Mouse (Mus musculus) left cerebral cortex, postnatal 14 days (tissue): ENCODE results near the gene Ccdc22. TPM values are rescaled to one million over a fixed set of nuclear protein-coding genes. Genes with fewer than 3 reads are reported as not detected.
A peak's percentile ranks its signal among the peaks of the same experiment; 100 is the strongest.

Source experiments
- DNase-seq, 2 experiments: peaks; one replicate each; pipeline ENCODE4 v3.0.0; 2021 to 2022; ENCODE audit warnings: low spot score in 2 of 2, mixed read lengths in 1 of 2
- intact Hi-C: fragments of 180-260 bp; cut with DNase I; formaldehyde crosslinking; loops from one replicate; pipeline ENCODE4 v1.15.1; 2025
- total RNA-seq, 2 experiments: library from RNA; stranded (reverse); gene quantifications; 2 replicates each; pipeline ENCODE4 v1.2.3; 2021

The Ccdc22 gene
- total RNA-seq, 2 experiments from 2014 or later = 26.2 to 26.3 TPM

DNA sequence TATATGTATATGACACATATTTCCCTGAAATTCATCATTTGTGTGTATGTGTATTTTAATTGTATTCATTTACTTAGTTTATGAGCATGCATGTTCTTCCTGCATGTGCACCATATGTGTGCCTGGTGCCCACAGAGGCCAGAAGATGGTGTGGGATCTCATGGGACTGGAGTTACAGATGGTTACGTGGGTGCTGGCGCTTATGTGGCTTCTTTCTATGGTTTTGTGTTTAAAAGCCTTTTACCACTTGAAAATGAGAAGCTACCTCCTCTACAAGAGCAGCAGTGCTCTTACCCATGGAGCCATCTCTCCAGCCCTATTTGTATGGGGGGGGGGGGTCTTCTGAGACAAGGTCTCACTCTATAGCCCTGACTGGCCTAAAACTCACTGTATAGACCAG, 24.2 kb downstream of the Ccdc22 start:
- intact Hi-C loops = no loop called here
- no peak for DNase-seq

DNA sequence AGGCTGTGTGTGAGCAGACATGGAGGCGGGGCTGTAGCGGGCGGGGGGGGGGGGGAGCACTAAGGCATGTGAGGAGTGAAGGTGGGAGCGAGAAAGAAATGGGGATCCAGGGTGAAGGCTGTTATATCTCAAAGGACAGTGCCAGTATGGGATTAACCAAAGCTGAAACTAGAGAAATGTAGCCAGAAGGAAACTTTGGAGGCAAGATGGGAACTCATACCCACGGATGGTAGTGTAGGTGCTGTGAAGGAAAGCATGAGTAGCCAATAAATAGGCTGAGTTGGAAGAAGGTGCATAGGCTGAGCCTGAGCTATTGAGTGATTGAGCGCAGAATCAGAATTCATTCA, 30.5 kb downstream of the Ccdc22 start:
- intact Hi-C loops = loop anchor here (5.0 to 10.0 kb wide), 2 partner anchors 67 to 100 kb away; no protein-coding TSS in a partner anchor
- no peak for DNase-seq

DNA sequence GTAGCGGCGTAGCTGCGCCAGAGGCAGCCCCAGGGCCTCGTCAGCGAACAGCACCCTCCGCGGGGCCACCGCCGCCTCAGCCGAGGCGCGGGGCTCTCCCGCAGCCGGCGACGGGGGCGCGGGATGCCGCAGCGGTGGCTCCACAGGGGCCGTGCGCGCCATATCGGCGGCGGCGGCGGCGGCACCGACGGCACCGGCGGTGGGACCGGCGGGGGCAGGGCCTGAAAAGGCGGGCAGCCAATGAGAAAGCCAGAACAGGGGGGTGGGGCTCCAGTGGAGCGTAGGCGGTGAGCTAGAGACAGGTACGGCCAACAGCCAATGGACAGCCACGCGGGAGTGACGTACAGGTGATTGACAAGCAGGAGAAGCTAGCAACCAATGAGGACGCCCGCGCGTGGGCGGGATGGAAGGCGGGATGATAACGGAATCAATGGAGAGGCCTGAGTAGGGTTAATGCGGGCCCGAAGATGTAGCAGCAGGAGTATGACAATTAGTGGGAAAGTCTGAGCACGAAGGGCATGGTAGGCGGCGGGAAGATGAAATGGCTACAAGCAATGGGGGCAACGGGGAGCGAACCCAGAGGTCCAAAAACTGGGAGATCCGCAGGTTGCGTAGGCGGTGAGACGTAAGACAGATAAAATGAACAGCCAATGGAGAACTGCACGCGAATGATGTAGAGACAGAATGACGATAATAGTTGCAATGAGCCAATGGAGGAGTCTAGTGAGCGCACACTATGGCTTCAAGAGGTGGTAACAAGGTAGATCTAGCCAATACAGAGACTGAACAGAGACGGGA, 31.0 kb downstream of the Ccdc22 start, which contains the start of gene Ppp1r3f:
Gene Ppp1r3f, minus strand, starts transcription at position 197 of the 798 bp plus-strand sequence.
- peak; percentile 95 to 99 for DNase-seq
- intact Hi-C loops = loop anchor here (5.0 to 10.0 kb wide), 2 partner anchors 68 to 99 kb away; no protein-coding TSS in a partner anchor

DNA sequence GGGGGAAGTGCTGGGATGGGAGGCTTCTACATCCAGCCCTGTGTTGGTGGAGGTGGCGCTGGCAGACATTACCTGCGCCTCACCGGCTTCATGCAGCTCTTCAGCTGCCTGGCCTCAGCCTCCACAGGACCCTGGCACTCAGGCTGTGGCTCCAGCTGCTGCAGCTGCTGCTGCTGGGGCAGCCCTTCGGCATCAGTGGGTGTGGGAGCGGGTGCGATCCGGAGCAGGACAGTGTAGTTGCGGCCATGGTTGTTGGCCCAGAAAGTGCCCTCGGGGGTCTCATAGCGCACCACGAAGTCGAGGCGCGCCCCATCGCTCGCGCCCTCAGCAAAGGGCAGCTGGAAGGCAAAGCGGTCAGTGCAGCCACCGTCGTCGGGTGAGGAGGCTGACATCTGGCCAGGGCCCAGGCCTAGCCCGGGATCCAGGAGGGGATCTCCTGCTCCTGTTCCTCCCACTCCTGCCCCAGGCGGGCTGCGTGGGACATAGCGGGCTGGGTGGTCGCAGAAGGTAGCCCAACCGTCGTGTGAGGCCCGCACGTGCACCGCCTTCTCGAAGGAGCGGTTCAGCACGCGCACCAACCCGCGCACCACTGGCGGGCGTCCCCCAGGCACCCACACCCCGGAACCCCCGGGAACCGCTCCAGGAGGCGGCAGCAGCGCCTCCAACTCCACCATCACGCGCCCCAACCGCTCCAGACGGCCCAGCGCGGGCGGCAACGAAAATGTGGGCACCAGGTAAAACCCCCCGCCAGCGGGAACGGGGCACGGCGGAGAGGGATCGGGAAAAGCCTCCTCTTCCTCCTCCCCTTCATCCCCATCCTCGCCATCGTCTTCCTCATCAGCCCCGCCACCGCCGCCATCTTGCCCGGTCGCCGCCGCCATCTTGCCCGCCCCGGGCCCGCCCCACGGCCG, 31.9 kb downstream of the Ccdc22 start, which contains the start of gene Foxp3:
Gene Foxp3, plus strand, starts transcription at position 469 of the 911 bp plus-strand sequence.
- peak in 1 of 2 experiments; percentile 20 for DNase-seq
- intact Hi-C loops = loop anchor here (5.0 to 10.0 kb wide), 2 partner anchors 69 to 99 kb away; no protein-coding TSS in a partner anchor

DNA sequence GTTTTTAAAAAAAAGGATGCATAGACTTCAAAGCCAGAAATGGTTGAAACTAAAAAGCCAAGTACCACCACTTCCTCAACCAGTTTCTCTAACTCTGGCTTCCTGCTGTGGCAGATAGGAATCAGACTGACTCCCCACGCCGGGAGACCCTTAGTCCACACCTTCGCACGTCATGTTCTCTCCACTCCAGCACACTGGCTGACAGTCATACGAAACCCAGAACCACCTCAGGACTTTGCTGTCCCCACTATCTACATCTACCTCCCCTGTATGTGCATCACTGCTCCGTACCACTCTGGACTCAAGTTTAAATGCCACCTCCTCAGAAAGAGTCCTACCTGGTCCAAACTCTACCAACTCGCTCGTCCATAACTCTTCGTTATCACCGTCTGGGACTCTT, 32.9 kb downstream of the Ccdc22 start:
- no peak for DNase-seq
- intact Hi-C loops = loop anchor here (5.0 to 10.0 kb wide), 2 partner anchors 70 to 98 kb away; no protein-coding TSS in a partner anchor

- intact Hi-C loops = loop anchor here (5.0 to 10.0 kb wide), 2 partner anchors 71 to 97 kb away; no protein-coding TSS in a partner anchor
- DNase-seq = no peak
These were observed 33.7 kb downstream of the Ccdc22 start for GRCm38 (mm10) chrX:7571565-7572136.

DNA sequence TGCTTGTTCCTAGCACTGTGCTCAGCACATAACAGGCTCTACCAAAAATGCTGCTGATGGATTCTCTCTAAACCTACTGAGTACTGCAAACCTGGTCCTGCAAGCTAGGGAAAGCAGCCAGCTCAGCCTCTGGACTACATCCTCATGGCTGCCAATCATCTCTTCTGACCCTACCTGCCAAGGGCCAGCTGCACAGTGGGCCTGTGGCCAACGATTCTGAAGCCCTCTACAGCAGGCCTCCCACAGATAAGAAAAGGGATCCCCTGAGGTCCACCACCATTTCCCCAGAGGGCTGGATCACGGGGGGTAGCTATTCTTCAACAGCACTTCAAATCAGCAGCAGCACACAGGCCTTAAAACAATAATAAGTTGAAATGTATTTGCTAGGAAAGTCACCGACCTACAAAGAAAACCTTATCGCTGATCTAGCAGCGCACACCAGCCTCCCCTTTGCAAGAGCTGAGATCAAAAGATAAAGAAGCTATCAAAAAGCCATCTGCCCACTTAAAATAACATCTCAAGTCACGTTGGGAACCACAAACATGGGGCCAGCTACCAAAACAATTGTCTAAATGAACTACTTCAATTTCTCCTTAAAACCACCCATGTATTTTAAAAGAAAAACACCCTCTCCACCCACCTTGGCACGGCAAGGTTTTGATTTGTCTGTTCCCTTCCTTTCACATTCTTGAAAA, 34.7 kb downstream of the Ccdc22 start:
- intact Hi-C loops = loop anchor here (5.0 to 10.0 kb wide), 2 partner anchors 72 to 96 kb away; no protein-coding TSS in a partner anchor
- no peak for DNase-seq

DNA sequence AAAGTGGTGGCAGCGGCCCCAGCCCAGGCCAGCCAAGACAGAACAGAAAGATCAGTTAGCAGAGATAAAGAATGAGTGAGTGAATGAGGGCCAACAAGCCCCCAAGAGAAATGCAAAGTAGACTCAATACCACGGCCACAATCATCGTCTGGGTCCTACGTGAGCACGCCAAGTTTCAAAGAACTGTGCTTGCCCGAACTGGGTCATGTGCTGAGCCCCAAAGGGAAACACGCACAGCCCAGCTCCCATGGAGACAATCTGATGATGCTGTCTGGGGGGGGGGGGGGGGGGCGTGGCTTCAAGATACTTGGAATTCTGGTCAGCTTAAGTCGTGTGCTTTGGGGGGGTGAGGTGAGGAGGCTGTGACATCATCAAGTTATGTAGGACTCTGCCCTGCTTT, 37.8 kb downstream of the Ccdc22 start:
- no peak for DNase-seq
- intact Hi-C loops = no loop called here

- intact Hi-C loops = no loop called here
- no peak for DNase-seq
These were observed 39.0 kb downstream of the Ccdc22 start for GRCm38 (mm10) chrX:7566352-7566751.

DNA sequence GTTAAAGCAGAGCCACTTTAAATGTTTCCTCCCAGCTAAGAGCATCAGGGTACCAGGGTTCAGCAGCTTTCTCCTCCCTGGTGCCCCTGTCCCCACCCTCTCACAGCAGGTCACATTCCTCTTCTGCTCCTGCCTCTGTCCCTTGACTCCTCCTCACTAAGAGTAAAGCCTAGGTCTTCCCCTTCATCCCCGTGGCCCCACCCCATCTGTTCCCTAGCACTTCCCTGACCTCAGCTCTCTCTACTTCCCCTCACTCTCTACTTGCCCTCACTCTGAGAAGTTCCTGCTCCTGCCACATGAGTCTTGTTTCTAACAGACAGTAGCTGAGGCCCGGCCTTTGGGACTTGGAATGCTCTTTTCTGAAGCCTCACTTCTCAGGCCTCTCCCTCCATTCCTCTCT, 42.2 kb downstream of the Ccdc22 start:
- DNase-seq = no peak

GRCm38 (mm10) chrX:7553474-7553873, 51.8 kb downstream of the Ccdc22 start:
- intact Hi-C loops = no loop called here
- DNase-seq = no peak

More for the DNA sequence above, 42.2 kb downstream of the Ccdc22 start:
- intact Hi-C loops = no loop called here

Other genes starting within 250 kb of the Ccdc22 start
- gene Usp27x, start 229.7 kb downstream of the Ccdc22 start, total RNA-seq = 10 to 100 TPM; 13.3 to 15.7 TPM
- gene Foxp3, start 31.9 kb downstream of the Ccdc22 start, total RNA-seq = not detected
- 10 to 100 TPM; 16.4 to 16.7 TPM for gene Ppp1r3f, start 31.2 kb downstream of the Ccdc22 start, total RNA-seq
- under 1 TPM in 1 of 2 experiments, not detected in 1; 0.19 TPM for gene Cacna1f, start 1.6 kb upstream of the Ccdc22 start, total RNA-seq
- 1,000 to 10,000 TPM; 2,344 to 2,346 TPM for gene Syp, start 33.0 kb upstream of the Ccdc22 start, total RNA-seq
- 1 to 10 TPM; 1.3 to 1.8 TPM for gene Prickle3, start 51.7 kb upstream of the Ccdc22 start, total RNA-seq
- gene Plp2, start 65.9 kb upstream of the Ccdc22 start, total RNA-seq = 10 to 100 TPM in 1 of 2 experiments, 1 to 10 TPM in 1; 9.1 to 12.4 TPM
- under 1 TPM; 0.11 to 0.15 TPM for gene Magix, start 75.7 kb upstream of the Ccdc22 start, total RNA-seq
- 10 to 100 TPM; 33.7 to 34.6 TPM for gene Gpkow, start 91.6 kb upstream of the Ccdc22 start, total RNA-seq
- gene Wdr45, start 108.8 kb upstream of the Ccdc22 start, total RNA-seq = 10 to 100 TPM; 44.9 to 53.6 TPM
- gene Gm45208, start 116.7 kb upstream of the Ccdc22 start, total RNA-seq = not detected
- gene Praf2, start 122.9 kb upstream of the Ccdc22 start, total RNA-seq = 100 to 1,000 TPM; 102 to 110 TPM
- 10 to 100 TPM; 23.1 to 23.8 TPM for gene Ccdc120, start 145.4 kb upstream of the Ccdc22 start, total RNA-seq
- gene Tfe3, start 157.0 kb upstream of the Ccdc22 start, total RNA-seq = 10 to 100 TPM; 35.9 to 37.3 TPM
- gene Gripap1, start 184.2 kb upstream of the Ccdc22 start, total RNA-seq = 10 to 100 TPM; 83.3 to 92.9 TPM
- gene Kcnd1, start 216.8 kb upstream of the Ccdc22 start, total RNA-seq = 1 to 10 TPM; 9.7 TPM
- gene Otud5, start 235.8 kb upstream of the Ccdc22 start, total RNA-seq = 10 to 100 TPM; 61.1 to 68.2 TPM